Mouse (Mus musculus) heart, embryonic 12.5 days (tissue): ENCODE measurements around the gene A530084C06Rik. TPM values are rescaled to one million over a fixed set of nuclear protein-coding genes. Genes with fewer than 3 reads are reported as not detected.

Experiments
- ATAC-seq: fragments of 200-750 bp; cut with Nextera tagmentation; 2 replicates; pipeline ENCODE4 v1.8.0; 2017; ENCODE audit warnings: moderate TSS enrichment, moderate library complexity; ENCODE audit not compliant: insufficient number of reproducible peaks, low FRiP score
- H3K27ac ChIP-seq: fragments of 300-500 bp; sonication (generic); 2 replicates; pipeline ENCODE4 v1.5.1; 2016; ENCODE audit warnings: mild to moderate bottlenecking, moderate library complexity; ENCODE audit not compliant: poor library complexity, severe bottlenecking
- H3K27me3 ChIP-seq: fragments of 300-500 bp; sonication (generic); replicated peaks from 2 replicates; pipeline ENCODE4 v1.6.1; 2016; ENCODE audit warnings: mild to moderate bottlenecking, moderate library complexity
- H3K36me3 ChIP-seq: fragments of 300-500 bp; sonication (generic); 2 replicates; pipeline ENCODE4 v1.6.1; 2016; ENCODE audit warnings: mild to moderate bottlenecking, moderate library complexity
- H3K4me1 ChIP-seq: fragments of 300-500 bp; sonication (generic); replicated peaks from 2 replicates; pipeline ENCODE4 v1.6.1; 2016; ENCODE audit warnings: mild to moderate bottlenecking
- H3K4me2 ChIP-seq: fragments of 300-500 bp; sonication (generic); 2 replicates; pipeline ENCODE4 v1.6.1; 2016; ENCODE audit warnings: mild to moderate bottlenecking, moderate library complexity
- H3K4me3 ChIP-seq: fragments of 300-500 bp; sonication (generic); 2 replicates; pipeline ENCODE4 v1.5.1; 2016; ENCODE audit warnings: mild to moderate bottlenecking
- H3K9ac ChIP-seq: fragments of 300-500 bp; sonication (generic); 2 replicates; pipeline ENCODE4 v1.6.1; 2016; ENCODE audit warnings: mild to moderate bottlenecking, moderate library complexity
- H3K9me3 ChIP-seq: fragments of 300-500 bp; sonication (generic); replicated peaks from 2 replicates; pipeline ENCODE4 v1.6.1; 2016; ENCODE audit warnings: mild to moderate bottlenecking, moderate library complexity
- WGBS: fragments of 180-500 bp; shearing (Covaris S2); methylation state at CpG from one replicate; pipeline ENCODE4 v1.1.7; 2016; 5-methylcytosine and 5-hydroxymethylcytosine counted together
- polyA plus RNA-seq: library from polyadenylated mRNA; unstranded; fragments of >200 nt; fragmentation: Nextera tagmentation; extraction: Ambion mirVana; gene quantifications from 2 replicates; pipeline ENCODE4 v1.2.1, GENCODE M21; 2016

A530084C06Rik gene
- polyA plus RNA-seq = not detected in 2 replicates

GRCm38 (mm10) chr13:31558521-31559418 lies at the start of gene A530084C06Rik:
Gene A530084C06Rik, minus strand, starts transcription at chr13:31559333.
- ATAC-seq = peak; percentile 17; the same call in 1 of the 2 replicates
- Histone ChIP-seq H3K36me3 (no peaks in the 10 kb centered on the region), H3K27ac (no peak within 1 kb of the TSS), H3K4me2 (peak within 1 kb of the TSS; percentile 98), H3K9me3 (no peaks in the 10 kb centered on the region), H3K27me3 (peaks cover 93% of the 10 kb centered on the region), H3K4me3 (peak within 1 kb of the TSS; percentile 66), H3K4me1 (peaks cover 28% of the 10 kb centered on the region; the same call in 1 of the 2 replicates), H3K9ac (peak within 1 kb of the TSS; percentile 46)
- WGBS = under 1% methylated on average over 79 of the region's 88 CpGs

GRCm38 (mm10) chr13:31603964-31604363 lies 44.8 kb upstream of the A530084C06Rik start:
- H3K9me3 ChIP-seq = no peaks in the 10 kb centered on the region
- H3K27ac ChIP-seq = no peak overlapping the region
- H3K4me3 ChIP-seq = no peak overlapping the region
- H3K27me3 ChIP-seq = peaks cover 19% of the 10 kb centered on the region
- no peaks in the 10 kb centered on the region for H3K4me1 ChIP-seq
- H3K4me2 ChIP-seq = no peak overlapping the region
- no peak overlapping the region for H3K9ac ChIP-seq
- 85% methylated on average over 6 of the region's 6 CpGs for WGBS
- H3K36me3 ChIP-seq = no peaks in the 10 kb centered on the region
- ATAC-seq = no peak

- Histone ChIP-seq H3K4me2 (no peak overlapping the region), H3K4me1 (no peaks in the 10 kb centered on the region), H3K9me3 (no peaks in the 10 kb centered on the region), H3K27ac (no peak overlapping the region), H3K27me3 (peaks cover 7% of the 10 kb centered on the region; the same call in 1 of the 2 replicates), H3K4me3 (no peak overlapping the region), H3K9ac (no peak overlapping the region), H3K36me3 (no peaks in the 10 kb centered on the region)
- no peak for ATAC-seq
- WGBS = 69% methylated on average over 5 of the region's 5 CpGs
Observed at GRCm38 (mm10) chr13:31599576-31599975, 40.4 kb upstream of the A530084C06Rik start.

GRCm38 (mm10) chr13:31587341-31587740 lies 28.2 kb upstream of the A530084C06Rik start:
- Histone ChIP-seq H3K4me2 (no peak overlapping the region), H3K27ac (no peak overlapping the region), H3K4me3 (no peak overlapping the region), H3K9me3 (no peaks in the 10 kb centered on the region), H3K9ac (no peak overlapping the region), H3K27me3 (peaks cover 1% of the 10 kb centered on the region; the same call in 1 of the 2 replicates), H3K4me1 (0 out of 2 replicates have a peak, but pooled peaks cover 2% of the 10 kb centered on the region), H3K36me3 (no peaks in the 10 kb centered on the region)
- 54% methylated on average over 5 of the region's 5 CpGs for WGBS
- ATAC-seq = no peak

GRCm38 (mm10) chr13:31579866-31580265 lies 20.7 kb upstream of the A530084C06Rik start:
- Histone ChIP-seq H3K9me3 (no peaks in the 10 kb centered on the region), H3K27me3 (peaks cover 33% of the 10 kb centered on the region), H3K27ac (no peak overlapping the region), H3K4me1 (0 out of 2 replicates have a peak, but pooled peaks cover 3% of the 10 kb centered on the region), H3K4me2 (no peak overlapping the region), H3K4me3 (no peak overlapping the region), H3K36me3 (no peaks in the 10 kb centered on the region), H3K9ac (no peak overlapping the region)
- ATAC-seq = no peak
- WGBS = 56% methylated on average over 9 of the region's 9 CpGs

- no peaks in the 10 kb centered on the region for H3K9me3 ChIP-seq
- peaks cover 40% of the 10 kb centered on the region for H3K27me3 ChIP-seq
- ATAC-seq = no peak
- H3K36me3 ChIP-seq = no peaks in the 10 kb centered on the region
- H3K4me1 ChIP-seq = 0 out of 2 replicates have a peak, but pooled peaks cover 3% of the 10 kb centered on the region
- H3K4me3 ChIP-seq = no peak overlapping the region
- H3K27ac ChIP-seq = no peak overlapping the region
- no peak overlapping the region for H3K4me2 ChIP-seq
- 75% methylated on average over 10 of the region's 10 CpGs for WGBS
- H3K9ac ChIP-seq = no peak overlapping the region
Observed at GRCm38 (mm10) chr13:31578389-31578788, 19.3 kb upstream of the A530084C06Rik start.

- 35% methylated on average over 6 of the region's 6 CpGs for WGBS
- no peaks in the 10 kb centered on the region for H3K36me3 ChIP-seq
- H3K4me2 ChIP-seq = no peak overlapping the region
- peaks cover 45% of the 10 kb centered on the region for H3K27me3 ChIP-seq
- H3K27ac ChIP-seq = no peak overlapping the region
- H3K4me3 ChIP-seq = no peak overlapping the region
- H3K9me3 ChIP-seq = no peaks in the 10 kb centered on the region
- H3K9ac ChIP-seq = no peak overlapping the region
- peak; percentile 39; the same call in 1 of the 2 replicates for ATAC-seq
- 0 out of 2 replicates have a peak, but pooled peaks cover 3% of the 10 kb centered on the region for H3K4me1 ChIP-seq
Observed at GRCm38 (mm10) chr13:31577576-31577975, 18.4 kb upstream of the A530084C06Rik start.

- Histone ChIP-seq H3K4me2 (no peak overlapping the region), H3K9me3 (no peaks in the 10 kb centered on the region), H3K4me3 (no peak overlapping the region), H3K9ac (no peak overlapping the region), H3K36me3 (no peaks in the 10 kb centered on the region), H3K27ac (no peak overlapping the region), H3K4me1 (0 out of 2 replicates have a peak, but pooled peaks cover 3% of the 10 kb centered on the region), H3K27me3 (peaks cover 42% of the 10 kb centered on the region)
- WGBS = 73% methylated on average over 4 of the region's 4 CpGs
- no peak for ATAC-seq
Observed at GRCm38 (mm10) chr13:31576696-31577095, 17.6 kb upstream of the A530084C06Rik start.

GRCm38 (mm10) chr13:31574627-31575026 lies 15.5 kb upstream of the A530084C06Rik start:
- H3K4me1 ChIP-seq = 0 out of 2 replicates have a peak, but pooled peaks cover 3% of the 10 kb centered on the region
- 72% methylated on average over 3 of the region's 3 CpGs for WGBS
- peaks cover 45% of the 10 kb centered on the region for H3K27me3 ChIP-seq
- no peaks in the 10 kb centered on the region for H3K36me3 ChIP-seq
- no peak for ATAC-seq
- no peak overlapping the region for H3K9ac ChIP-seq
- H3K4me3 ChIP-seq = no peak overlapping the region
- no peak overlapping the region for H3K27ac ChIP-seq
- H3K4me2 ChIP-seq = no peak overlapping the region
- H3K9me3 ChIP-seq = no peaks in the 10 kb centered on the region

GRCm38 (mm10) chr13:31572806-31573508 lies 13.8 kb upstream of the A530084C06Rik start:
- 80% methylated on average over 10 of the region's 10 CpGs for WGBS
- no peak overlapping the region for H3K27ac ChIP-seq
- peaks cover 5% of the 10 kb centered on the region for H3K4me1 ChIP-seq
- no peak overlapping the region for H3K4me2 ChIP-seq
- H3K9me3 ChIP-seq = no peaks in the 10 kb centered on the region
- no peak for ATAC-seq
- no peaks in the 10 kb centered on the region for H3K36me3 ChIP-seq
- no peak overlapping the region for H3K4me3 ChIP-seq
- peaks cover 48% of the 10 kb centered on the region for H3K27me3 ChIP-seq
- H3K9ac ChIP-seq = no peak overlapping the region
